ENCODE assay signal across 8 mouse cellular contexts in genomic region chr11:98742397-98743291, GRCm38 (mm10). TPM values are rescaled to one million over a fixed set of nuclear protein-coding genes. Genes with fewer than 3 reads are reported as not detected.
A peak's percentile ranks its signal among the peaks of the same experiment; 100 is the strongest.
DNase-seq lines count a peak whose midpoint lies in the region; ATAC-seq and TF ChIP-seq lines count a peak whose summit lies in the region.

No protein-coding gene starts in this region.

- ATAC-seq in forebrain, embryonic 14.5 days = peak; percentile 3; the same call in 1 of the 2 replicates
- ATAC-seq in liver, embryonic 15.5 days (ENCODE audit: insufficient read depth) = no peak

- H3K36me3 ChIP-seq in forebrain, embryonic 14.5 days (ENCODE audit: control insufficient read depth, insufficient read depth, low read length) = no peaks in the 10 kb centered on the region
- 0 out of 2 replicates have a peak, but pooled peaks cover 2% of the 10 kb centered on the region for H3K36me3 ChIP-seq in liver, embryonic 15.5 days (replicated peaks)
- no peaks in the 10 kb centered on the region for H3K36me3 ChIP-seq in small intestine, adult 2 months (ENCODE audit: control insufficient read depth, insufficient read depth, low read length)

- peaks cover 66% of the 10 kb centered on the region for H3K4me1 ChIP-seq in forebrain, embryonic 14.5 days (ENCODE audit: control insufficient read depth, insufficient read depth, low read length)
- peaks cover 97% of the 10 kb centered on the region for H3K4me1 ChIP-seq in liver, embryonic 15.5 days (replicated peaks)
- H3K4me1 ChIP-seq in small intestine, adult 2 months (ENCODE audit: control insufficient read depth, insufficient read depth, insufficient read length, low read length) = peaks cover 38% of the 10 kb centered on the region; the same call in 1 of the 2 replicates

- peak; percentile 62 for DNase-seq in right cerebral cortex, adult 18-20 months
- no peak for DNase-seq in right cerebral cortex, postnatal 4 days
- peak; percentile 85 for DNase-seq in brain, embryonic 14.5 days (ENCODE audit: low read depth)
- DNase-seq in forebrain, embryonic 14.5 days (ENCODE audit: low spot score) = peak; percentile 61
- DNase-seq in induced T-regulatory cell, adult 2 months (ENCODE audit: low read depth) = peak; percentile 24
- DNase-seq in urinary bladder, postnatal 10 days (ENCODE audit: low spot score) = no peak

- no peaks in the 10 kb centered on the region for H3K9me3 ChIP-seq in forebrain, embryonic 14.5 days (replicated peaks; ENCODE audit: control insufficient read depth, low read length)
- no peaks in the 10 kb centered on the region for H3K9me3 ChIP-seq in liver, embryonic 15.5 days (replicated peaks)

- peak overlapping the region; percentile 84 for H3K4me2 ChIP-seq in forebrain, embryonic 14.5 days (ENCODE audit: low read length)
- peak overlapping the region; percentile 99 for H3K4me2 ChIP-seq in liver, embryonic 15.5 days

- under 1% methylated on average over 21 of the region's 21 CpGs for WGBS in forebrain, embryonic 14.5 days
- WGBS in liver, embryonic 15.5 days (ENCODE audit: insufficient replicate concordance) = 1% methylated on average over 21 of the region's 21 CpGs
- 3% methylated on average over 21 of the region's 21 CpGs for WGBS in small intestine, adult 2 months

- H3K4me3 ChIP-seq in forebrain, embryonic 14.5 days (ENCODE audit: low read depth, low read length) = peak overlapping the region; percentile 90
- peak overlapping the region; percentile 88 for H3K4me3 ChIP-seq in liver, embryonic 15.5 days (replicated peaks)
- H3K4me3 ChIP-seq in small intestine, adult 2 months (ENCODE audit: low read depth, low read length) = peak overlapping the region; percentile 77

- H3K27ac ChIP-seq in forebrain, embryonic 14.5 days (ENCODE audit: low read depth, low read length) = peak overlapping the region; percentile 98
- peak overlapping the region; percentile 91 for H3K27ac ChIP-seq in liver, embryonic 15.5 days (replicated peaks)
- peak overlapping the region; percentile 92 for H3K27ac ChIP-seq in small intestine, adult 2 months (ENCODE audit: insufficient read depth, low read depth, low read length)

- no peak for TF ChIP-seq POLR2A in brain, embryonic 14.5 days (IDR thresholded peaks at IDR 0.05; ENCODE audit: borderline replicate concordance, extremely low read depth, insufficient read depth, insufficient read length, poor library complexity, severe bottlenecking)
- TF ChIP-seq POLR2A in small intestine, adult 2 months (IDR thresholded peaks at IDR 0.05; ENCODE audit: low read depth, low read length) = peak; percentile 38; the same call in 1 of the 2 replicates

- TF ChIP-seq CTCF in brain, embryonic 14.5 days (IDR thresholded peaks at IDR 0.05; ENCODE audit: borderline replicate concordance, extremely low read depth, insufficient read depth, insufficient read length) = no peak
- TF ChIP-seq CTCF in small intestine, adult 2 months (IDR thresholded peaks at IDR 0.05; ENCODE audit: extremely low read depth, insufficient read length, insufficient replicate concordance, low read depth, low read length) = no peak

- H3K9ac ChIP-seq in forebrain, embryonic 14.5 days (ENCODE audit: low read length) = peak overlapping the region; percentile 97
- peak overlapping the region; percentile 88 for H3K9ac ChIP-seq in liver, embryonic 15.5 days

- H3K27me3 ChIP-seq in forebrain, embryonic 14.5 days (replicated peaks; ENCODE audit: control insufficient read depth, insufficient read depth, low read length) = no peaks in the 10 kb centered on the region
- H3K27me3 ChIP-seq in liver, embryonic 15.5 days = no peaks in the 10 kb centered on the region
- H3K27me3 ChIP-seq in small intestine, adult 2 months (ENCODE audit: control insufficient read depth, insufficient read depth, low read length) = no peaks in the 10 kb centered on the region

RNA-seq across cellular contexts. Expression of gene Thra, which starts 2.2 kb away (rescaled TPM):
- polyA plus RNA-seq in brain, embryonic 14.5 days (2012; rRNA removed) = 600 and 616 TPM in 2 replicates
- 164 and 199 TPM in 2 replicates for polyA plus RNA-seq in forebrain, embryonic 14.5 days (2014; fragmentation: Nextera tagmentation; extraction: Ambion mirVana)
- polyA plus RNA-seq in liver, embryonic 15.5 days (2015; fragmentation: Nextera tagmentation; extraction: Ambion mirVana) = 7.2 and 7.6 TPM in 2 replicates
- polyA plus RNA-seq in small intestine, adult 2 months (2012; rRNA removed) = 46.5 and 128 TPM in 2 replicates

RNA-seq across cellular contexts. Expression of gene Med24, which starts 13.4 kb away (rescaled TPM):
- polyA plus RNA-seq in brain, embryonic 14.5 days (2012; rRNA removed) = 134 and 170 TPM in 2 replicates
- polyA plus RNA-seq in forebrain, embryonic 14.5 days (2014; fragmentation: Nextera tagmentation; extraction: Ambion mirVana) = 76.0 and 85.9 TPM in 2 replicates
- 24.2 and 27.7 TPM in 2 replicates for polyA plus RNA-seq in liver, embryonic 15.5 days (2015; fragmentation: Nextera tagmentation; extraction: Ambion mirVana)
- 23.8 and 49.5 TPM in 2 replicates for polyA plus RNA-seq in small intestine, adult 2 months (2012; rRNA removed)

RNA-seq across cellular contexts. Expression of gene Nr1d1, which starts 32.5 kb away (rescaled TPM):
- polyA plus RNA-seq in brain, embryonic 14.5 days (2012; rRNA removed) = 3.6 and 4.1 TPM in 2 replicates
- 2.2 and 3.1 TPM in 2 replicates for polyA plus RNA-seq in forebrain, embryonic 14.5 days (2014; fragmentation: Nextera tagmentation; extraction: Ambion mirVana)
- 0.63 and 0.85 TPM in 2 replicates for polyA plus RNA-seq in liver, embryonic 15.5 days (2015; fragmentation: Nextera tagmentation; extraction: Ambion mirVana)
- 59.8 and 206 TPM in 2 replicates for polyA plus RNA-seq in small intestine, adult 2 months (2012; rRNA removed)

RNA-seq across cellular contexts. Expression of gene Csf3, which starts 41.6 kb away (rescaled TPM):
- polyA plus RNA-seq in brain, embryonic 14.5 days (2012; rRNA removed) = 0.10 TPM in 1 of 2 replicates, not detected in the other
- polyA plus RNA-seq in forebrain, embryonic 14.5 days (2014; fragmentation: Nextera tagmentation; extraction: Ambion mirVana) = not detected in 2 replicates
- polyA plus RNA-seq in liver, embryonic 15.5 days (2015; fragmentation: Nextera tagmentation; extraction: Ambion mirVana) = not detected in 2 replicates
- polyA plus RNA-seq in small intestine, adult 2 months (2012; rRNA removed) = 0.10 TPM in 1 of 2 replicates, not detected in the other

RNA-seq across cellular contexts. Expression of gene Msl1, which starts 52.7 kb away (rescaled TPM):
- polyA plus RNA-seq in brain, embryonic 14.5 days (2012; rRNA removed) = 92.1 and 104 TPM in 2 replicates
- 19.3 and 20.5 TPM in 2 replicates for polyA plus RNA-seq in forebrain, embryonic 14.5 days (2014; fragmentation: Nextera tagmentation; extraction: Ambion mirVana)
- 5.2 and 5.8 TPM in 2 replicates for polyA plus RNA-seq in liver, embryonic 15.5 days (2015; fragmentation: Nextera tagmentation; extraction: Ambion mirVana)
- 19.8 and 38.5 TPM in 2 replicates for polyA plus RNA-seq in small intestine, adult 2 months (2012; rRNA removed)

Comparison
In these comparisons a context has a peak if more than half of its experiments do, and no peak if none do; other contexts are left out.
1. DNase-seq: peak in right cerebral cortex, adult 18-20 months (single experiment), brain, embryonic 14.5 days (single experiment), forebrain, embryonic 14.5 days (single experiment) and induced T-regulatory cell, adult 2 months (single experiment); none in right cerebral cortex, postnatal 4 days (single experiment) and urinary bladder, postnatal 10 days (single experiment).
2. RNA of gene Nr1d1, which starts 32.5 kb away (polyA plus RNA-seq): 59.8 to 206 TPM in small intestine, adult 2 months; 3.6 to 4.1 TPM in brain, embryonic 14.5 days, 2.2 to 3.1 TPM in forebrain, embryonic 14.5 days and 0.63 to 0.85 TPM in liver, embryonic 15.5 days; every median in the first group is over 10 times any median in the second.
3. Peak in every context shown above with its lines, with median percentiles within 50 percentile points of each other: H3K27ac ChIP-seq and H3K4me3 ChIP-seq.